Mouse (Mus musculus) midbrain, postnatal 0 days (tissue): ENCODE measurements around the gene Tcf19. TPM values are rescaled to one million over a fixed set of nuclear protein-coding genes. Genes with fewer than 3 reads are reported as not detected.

Experiments
- ATAC-seq: fragments of 200-750 bp; cut with Nextera tagmentation; 2 replicates; pipeline ENCODE4 v1.8.0; 2017; ENCODE audit warnings: moderate number of reproducible peaks, mild to moderate bottlenecking, moderate TSS enrichment, moderate library complexity; ENCODE audit not compliant: low FRiP score
- DNase-seq: peaks from one replicate; pipeline ENCODE4 v3.0.0-alpha.2; 2015; ENCODE audit warnings: low spot score
- H3K27ac ChIP-seq: fragments of 300-500 bp; sonication (generic); 2 replicates; pipeline ENCODE4 v1.5.1; 2014; ENCODE audit warnings: low read depth, mild to moderate bottlenecking, low read length, mixed read lengths
- H3K27me3 ChIP-seq: fragments of 300-500 bp; sonication (generic); 2 replicates; pipeline ENCODE4 v1.6.1; 2014; ENCODE audit warnings: low read length, control low read depth, mixed read lengths; ENCODE audit not compliant: insufficient read depth
- H3K36me3 ChIP-seq: fragments of 300-500 bp; sonication (generic); 2 replicates; pipeline ENCODE4 v1.6.1; 2014; ENCODE audit warnings: low read length, control low read depth, mixed read lengths; ENCODE audit not compliant: insufficient read depth
- H3K4me1 ChIP-seq: fragments of 300-500 bp; sonication (generic); 2 replicates; pipeline ENCODE4 v1.6.1; 2014; ENCODE audit warnings: mild to moderate bottlenecking, control low read depth, antibody characterized with exemption, low read length, mixed read lengths; ENCODE audit not compliant: insufficient read depth
- H3K4me2 ChIP-seq: fragments of 300-500 bp; sonication (generic); 2 replicates; pipeline ENCODE4 v1.6.1; 2014; ENCODE audit warnings: low read depth, mild to moderate bottlenecking, low read length, mixed read lengths; ENCODE audit not compliant: poor library complexity, severe bottlenecking
- H3K4me3 ChIP-seq: fragments of 300-500 bp; sonication (generic); 2 replicates; pipeline ENCODE4 v1.5.1; 2014; ENCODE audit warnings: low read depth, mild to moderate bottlenecking, low read length, moderate library complexity
- H3K9ac ChIP-seq: fragments of 300-500 bp; sonication (generic); replicated peaks from 2 replicates; pipeline ENCODE4 v1.6.1; 2014; ENCODE audit warnings: mild to moderate bottlenecking, low read length, moderate library complexity, mixed read lengths; ENCODE audit not compliant: poor library complexity, severe bottlenecking
- H3K9me3 ChIP-seq: fragments of 300-500 bp; sonication (generic); 2 replicates; pipeline ENCODE4 v1.6.1; 2016; ENCODE audit warnings: low read length, control low read depth
- CTCF ChIP-seq: IDR thresholded peaks from 2 replicates; pipeline ENCODE4 v1.5.1; 2016; ENCODE audit warnings: antibody characterized with exemption, mild to moderate bottlenecking
- WGBS: fragments of 180-500 bp; shearing (Covaris S2); extraction: QIAGEN DNeasy Blood & Tissue Kit; methylation state at CpG from one replicate; pipeline ENCODE4 v1.1.7; 2014; 5-methylcytosine and 5-hydroxymethylcytosine counted together
- polyA plus RNA-seq: library from polyadenylated mRNA; unstranded; fragments of >200 nt; fragmentation: Nextera tagmentation; extraction: Ambion mirVana; gene quantifications from 2 replicates; pipeline ENCODE4 v1.2.1, GENCODE M21; 2015
- total RNA-seq: library from RNA; depleted of rRNA; stranded (reverse); fragments of >200 nt; gene quantifications from 2 replicates; pipeline ENCODE4 v1.2.3, GENCODE M21; 2014

Gene Tcf19
- total and polyA plus RNA-seq, 2 experiments from 2014 or later = 4.5 to 9.2 TPM

- no peak for TF ChIP-seq CTCF
- Histone ChIP-seq H3K27ac (no peak overlapping the region), H3K9me3 (no peaks in the 10 kb centered on the region), H3K27me3 (no peaks in the 10 kb centered on the region), H3K36me3 (no peaks in the 10 kb centered on the region), H3K4me3 (no peak overlapping the region), H3K4me2 (no peak overlapping the region), H3K4me1 (no peaks in the 10 kb centered on the region), H3K9ac (no peak overlapping the region)
- ATAC-seq = no peak
- DNase-seq = no peak
- WGBS = 18% methylated on average over 5 of the region's 5 CpGs
Observed at GRCm38 (mm10) chr17:35548636-35549035, 32.0 kb upstream of the Tcf19 start.

- Histone ChIP-seq H3K9ac (no peak overlapping the region), H3K27ac (no peak overlapping the region), H3K36me3 (no peaks in the 10 kb centered on the region), H3K9me3 (no peaks in the 10 kb centered on the region), H3K4me2 (no peak overlapping the region), H3K27me3 (no peaks in the 10 kb centered on the region), H3K4me3 (no peak overlapping the region), H3K4me1 (no peaks in the 10 kb centered on the region)
- no peak for TF ChIP-seq CTCF
- WGBS = 65% methylated on average over 2 of the region's 2 CpGs
- DNase-seq = no peak
- no peak for ATAC-seq
Observed at GRCm38 (mm10) chr17:35547465-35547864, 30.8 kb upstream of the Tcf19 start.

GRCm38 (mm10) chr17:35544680-35545079, 28.1 kb upstream of the Tcf19 start:
- H3K36me3 ChIP-seq = no peaks in the 10 kb centered on the region
- TF ChIP-seq CTCF = peak; percentile 86
- H3K4me3 ChIP-seq = no peak overlapping the region
- no peak overlapping the region for H3K9ac ChIP-seq
- H3K4me1 ChIP-seq = no peaks in the 10 kb centered on the region
- WGBS = 32% methylated on average over 6 of the region's 6 CpGs
- peak; percentile 31; the same call in 1 of the 2 replicates for ATAC-seq
- no peak overlapping the region for H3K4me2 ChIP-seq
- H3K9me3 ChIP-seq = no peaks in the 10 kb centered on the region
- no peaks in the 10 kb centered on the region for H3K27me3 ChIP-seq
- DNase-seq = peak; percentile 67
- no peak overlapping the region for H3K27ac ChIP-seq

- DNase-seq (no peak), ATAC-seq (no peak)
- H3K27ac ChIP-seq = no peak overlapping the region
- H3K36me3 ChIP-seq = no peaks in the 10 kb centered on the region
- no peak overlapping the region for H3K4me3 ChIP-seq
- no peaks in the 10 kb centered on the region for H3K9me3 ChIP-seq
- no peak for TF ChIP-seq CTCF
- no peaks in the 10 kb centered on the region for H3K27me3 ChIP-seq
- WGBS = 69% methylated on average over 6 of the region's 6 CpGs
- H3K9ac ChIP-seq = no peak overlapping the region
- H3K4me2 ChIP-seq = no peak overlapping the region
- H3K4me1 ChIP-seq = no peaks in the 10 kb centered on the region
Observed at GRCm38 (mm10) chr17:35544001-35544400, 27.4 kb upstream of the Tcf19 start.

GRCm38 (mm10) chr17:35543412-35543861, 26.8 kb upstream of the Tcf19 start:
- no peaks in the 10 kb centered on the region for H3K27me3 ChIP-seq
- H3K27ac ChIP-seq = no peak overlapping the region
- no peaks in the 10 kb centered on the region for H3K36me3 ChIP-seq
- ATAC-seq (no peak), DNase-seq (peak; percentile 32)
- no peaks in the 10 kb centered on the region for H3K9me3 ChIP-seq
- H3K9ac ChIP-seq = no peak overlapping the region
- no peak overlapping the region for H3K4me3 ChIP-seq
- WGBS = 11% methylated on average over 14 of the region's 14 CpGs
- H3K4me2 ChIP-seq = no peak overlapping the region
- no peak for TF ChIP-seq CTCF
- H3K4me1 ChIP-seq = no peaks in the 10 kb centered on the region

- Histone ChIP-seq H3K9me3 (no peaks in the 10 kb centered on the region), H3K4me2 (no peak overlapping the region), H3K4me3 (no peak overlapping the region), H3K9ac (no peak overlapping the region), H3K27me3 (no peaks in the 10 kb centered on the region), H3K4me1 (no peaks in the 10 kb centered on the region), H3K36me3 (no peaks in the 10 kb centered on the region), H3K27ac (no peak overlapping the region)
- DNase-seq (no peak), ATAC-seq (no peak)
- 74% methylated on average over 15 of the region's 15 CpGs for WGBS
- TF ChIP-seq CTCF = no peak
Observed at GRCm38 (mm10) chr17:35542761-35543411, 26.3 kb upstream of the Tcf19 start.
